Mouse (Mus musculus) forebrain, postnatal 0 days (tissue): ENCODE measurements at regions not wholly inside any gene's neighbourhood (a gene's known extent, or its start where the extent isn't known, plus 50 kb on each side); places are given as distances from the start of the nearest gene placed in this dataset.

Experiments used
- ATAC-seq: fragments of 200-750 bp; cut with Nextera tagmentation; 2 replicates; pipeline ENCODE4 v1.8.0; 2017; ENCODE audit warnings: mild to moderate bottlenecking, moderate library complexity
- DNase-seq: peaks from one replicate; pipeline ENCODE4 v3.0.0-alpha.2; 2015
- H3K27ac ChIP-seq: fragments of 300-500 bp; sonication (generic); 2 replicates; pipeline ENCODE4 v1.5.1; 2014; ENCODE audit warnings: low read depth, mild to moderate bottlenecking, antibody characterized with exemption, low read length, moderate library complexity, mixed read lengths
- H3K27me3 ChIP-seq: fragments of 300-500 bp; sonication (generic); 2 replicates; pipeline ENCODE4 v1.6.1; 2014; ENCODE audit warnings: mild to moderate bottlenecking, low read length, mixed read lengths; ENCODE audit not compliant: insufficient read depth
- H3K36me3 ChIP-seq: fragments of 300-500 bp; sonication (generic); 2 replicates; pipeline ENCODE4 v1.6.1; 2014; ENCODE audit warnings: mild to moderate bottlenecking, moderate library complexity; ENCODE audit not compliant: insufficient read depth
- H3K4me1 ChIP-seq: fragments of 300-500 bp; sonication (generic); 2 replicates; pipeline ENCODE4 v1.6.1; 2014; ENCODE audit warnings: antibody characterized with exemption; ENCODE audit not compliant: insufficient read depth
- H3K4me2 ChIP-seq: fragments of 300-500 bp; sonication (generic); 2 replicates; pipeline ENCODE4 v1.6.1; 2014; ENCODE audit warnings: low read depth, mild to moderate bottlenecking, moderate library complexity
- H3K4me3 ChIP-seq: fragments of 300-500 bp; sonication (generic); 2 replicates; pipeline ENCODE4 v1.5.1; 2014; ENCODE audit warnings: low read depth, low read length, mixed read lengths
- H3K9ac ChIP-seq: fragments of 300-500 bp; sonication (generic); 2 replicates; pipeline ENCODE4 v1.6.1; 2014; ENCODE audit warnings: mild to moderate bottlenecking
- H3K9me3 ChIP-seq: fragments of 300-500 bp; sonication (generic); 2 replicates; pipeline ENCODE4 v1.6.1; 2016; ENCODE audit warnings: low read length
- CTCF ChIP-seq: sonication (generic); IDR thresholded peaks from 2 replicates; pipeline ENCODE4 v1.5.1; 2016; ENCODE audit warnings: antibody characterized with exemption, control low read depth, low read depth
- WGBS: fragments of 180-500 bp; shearing (Covaris S2); extraction: QIAGEN DNeasy Blood & Tissue Kit; methylation state at CpG from one replicate; pipeline ENCODE4 v1.1.7; 2014; 5-methylcytosine and 5-hydroxymethylcytosine counted together

GRCm38 (mm10) chr13:88459474-88460173, 361.6 kb upstream of the Edil3 start:
- ATAC-seq (no peak), DNase-seq (no peak)
- Histone ChIP-seq H3K9me3 (no peaks in the 10 kb centered on the region), H3K9ac (no peak overlapping the region), H3K4me3 (no peak overlapping the region), H3K4me2 (no peak overlapping the region), H3K27me3 (no peaks in the 10 kb centered on the region), H3K27ac (no peak overlapping the region), H3K36me3 (no peaks in the 10 kb centered on the region), H3K4me1 (no peaks in the 10 kb centered on the region)
- WGBS: 81% methylated on average over 2 of the region's 2 CpGs
- TF ChIP-seq CTCF: no peak

GRCm38 (mm10) chr13:88490104-88490503, 331.2 kb upstream of the Edil3 start:
- no peaks in the 10 kb centered on the region for H3K36me3 ChIP-seq
- no peak overlapping the region for H3K4me2 ChIP-seq
- H3K4me3 ChIP-seq: no peak overlapping the region
- no peaks in the 10 kb centered on the region for H3K27me3 ChIP-seq
- no peak for DNase-seq
- no peak overlapping the region for H3K9ac ChIP-seq
- peak; percentile 55; the same call in 1 of the 2 replicates for ATAC-seq
- 67% methylated on average over 10 of the region's 10 CpGs for WGBS
- no peaks in the 10 kb centered on the region for H3K4me1 ChIP-seq
- H3K9me3 ChIP-seq: no peaks in the 10 kb centered on the region
- H3K27ac ChIP-seq: no peak overlapping the region
- TF ChIP-seq CTCF: no peak

- TF ChIP-seq CTCF: no peak
- H3K4me3 ChIP-seq: no peak overlapping the region
- ATAC-seq: no peak
- H3K4me2 ChIP-seq: no peak overlapping the region
- no peaks in the 10 kb centered on the region for H3K4me1 ChIP-seq
- no peak for DNase-seq
- 65% methylated on average over 1 of the region's 1 CpGs for WGBS
- no peaks in the 10 kb centered on the region for H3K36me3 ChIP-seq
- no peaks in the 10 kb centered on the region for H3K27me3 ChIP-seq
- no peak overlapping the region for H3K9ac ChIP-seq
- H3K27ac ChIP-seq: no peak overlapping the region
- H3K9me3 ChIP-seq: no peaks in the 10 kb centered on the region
Measured at GRCm38 (mm10) chr13:88510850-88511554, 310.3 kb upstream of the Edil3 start.

GRCm38 (mm10) chr13:88534796-88535195, 286.5 kb upstream of the Edil3 start:
- no peaks in the 10 kb centered on the region for H3K4me1 ChIP-seq
- no peak overlapping the region for H3K4me3 ChIP-seq
- H3K27ac ChIP-seq: no peak overlapping the region
- DNase-seq (peak; percentile 1), ATAC-seq (no peak)
- H3K27me3 ChIP-seq: no peaks in the 10 kb centered on the region
- no peak overlapping the region for H3K9ac ChIP-seq
- H3K9me3 ChIP-seq: no peaks in the 10 kb centered on the region
- H3K36me3 ChIP-seq: no peaks in the 10 kb centered on the region
- no peak overlapping the region for H3K4me2 ChIP-seq
- TF ChIP-seq CTCF: no peak

GRCm38 (mm10) chr13:88554504-88554903, 266.8 kb upstream of the Edil3 start:
- H3K9me3 ChIP-seq: no peaks in the 10 kb centered on the region
- no peak for TF ChIP-seq CTCF
- H3K27ac ChIP-seq: no peak overlapping the region
- peak; percentile 97 for ATAC-seq
- no peak overlapping the region for H3K4me3 ChIP-seq
- no peaks in the 10 kb centered on the region for H3K4me1 ChIP-seq
- 31% methylated on average over 2 of the region's 2 CpGs for WGBS
- H3K36me3 ChIP-seq: no peaks in the 10 kb centered on the region
- no peak overlapping the region for H3K9ac ChIP-seq
- no peak overlapping the region for H3K4me2 ChIP-seq
- peak; percentile 85 for DNase-seq
- no peaks in the 10 kb centered on the region for H3K27me3 ChIP-seq

GRCm38 (mm10) chr13:88564978-88565377, 256.3 kb upstream of the Edil3 start:
- no peaks in the 10 kb centered on the region for H3K9me3 ChIP-seq
- ATAC-seq (peak; percentile 27; the same call in 1 of the 2 replicates), DNase-seq (no peak)
- H3K36me3 ChIP-seq: no peaks in the 10 kb centered on the region
- H3K4me1 ChIP-seq: no peaks in the 10 kb centered on the region
- H3K27ac ChIP-seq: no peak overlapping the region
- WGBS: 52% methylated on average over 1 of the region's 1 CpGs
- no peaks in the 10 kb centered on the region for H3K27me3 ChIP-seq
- H3K4me2 ChIP-seq: no peak overlapping the region
- H3K4me3 ChIP-seq: no peak overlapping the region
- H3K9ac ChIP-seq: no peak overlapping the region
- TF ChIP-seq CTCF: no peak

GRCm38 (mm10) chr13:88602244-88602643, 219.0 kb upstream of the Edil3 start:
- no peak for ATAC-seq
- WGBS: 68% methylated on average over 1 of the region's 1 CpGs
- Histone ChIP-seq H3K4me1 (no peaks in the 10 kb centered on the region), H3K9me3 (no peaks in the 10 kb centered on the region), H3K4me2 (no peak overlapping the region), H3K9ac (no peak overlapping the region), H3K36me3 (no peaks in the 10 kb centered on the region), H3K27me3 (no peaks in the 10 kb centered on the region), H3K27ac (no peak overlapping the region), H3K4me3 (no peak overlapping the region)
- no peak for TF ChIP-seq CTCF
- no peak for DNase-seq
